Mouse (Mus musculus) midbrain, embryonic 15.5 days (tissue): ENCODE data around the gene Scgb3a1. TPM values are rescaled to one million over a fixed set of nuclear protein-coding genes. Genes with fewer than 3 reads are reported as not detected.

Source experiments
- ATAC-seq: fragments of 200-750 bp; cut with Nextera tagmentation; replicated peaks from 2 replicates; pipeline ENCODE4 v1.8.0; 2017; ENCODE audit warnings: moderate TSS enrichment
- H3K27ac ChIP-seq: fragments of 300-500 bp; sonication (generic); 2 replicates; pipeline ENCODE4 v1.5.1; 2015; ENCODE audit warnings: mild to moderate bottlenecking, inconsistent platforms
- H3K27me3 ChIP-seq: fragments of 300-500 bp; sonication (generic); replicated peaks from 2 replicates; pipeline ENCODE4 v1.6.1; 2015; ENCODE audit warnings: inconsistent platforms
- H3K36me3 ChIP-seq: fragments of 300-500 bp; sonication (generic); replicated peaks from 2 replicates; pipeline ENCODE4 v1.6.1; 2015; ENCODE audit warnings: inconsistent platforms
- H3K4me1 ChIP-seq: fragments of 300-500 bp; sonication (generic); 2 replicates; pipeline ENCODE4 v1.6.1; 2015; ENCODE audit warnings: inconsistent platforms
- H3K4me2 ChIP-seq: fragments of 300-500 bp; sonication (generic); 2 replicates; pipeline ENCODE4 v1.6.1; 2015; ENCODE audit warnings: inconsistent platforms, mild to moderate bottlenecking, moderate library complexity
- H3K4me3 ChIP-seq: fragments of 300-500 bp; sonication (generic); 2 replicates; pipeline ENCODE4 v1.5.1; 2015; ENCODE audit warnings: mild to moderate bottlenecking, inconsistent platforms
- H3K9ac ChIP-seq: fragments of 300-500 bp; sonication (generic); 2 replicates; pipeline ENCODE4 v1.6.1; 2015; ENCODE audit warnings: mild to moderate bottlenecking, inconsistent platforms
- H3K9me3 ChIP-seq: fragments of 300-500 bp; sonication (generic); 2 replicates; pipeline ENCODE4 v1.6.1; 2016; ENCODE audit warnings: inconsistent platforms
- WGBS: fragments of 180-500 bp; shearing (Covaris S2); methylation state at CpG from one replicate; pipeline ENCODE4 v1.1.7; 2015; ENCODE audit warnings: mixed read lengths; 5-methylcytosine and 5-hydroxymethylcytosine counted together
- polyA plus RNA-seq: library from polyadenylated mRNA; unstranded; fragments of >200 nt; fragmentation: Nextera tagmentation; extraction: Ambion mirVana; gene quantifications from 2 replicates; pipeline ENCODE4 v1.2.1, GENCODE M21; 2015

The Scgb3a1 gene
- polyA plus RNA-seq, 1 experiment from 2014 or later: not detected

DNA sequence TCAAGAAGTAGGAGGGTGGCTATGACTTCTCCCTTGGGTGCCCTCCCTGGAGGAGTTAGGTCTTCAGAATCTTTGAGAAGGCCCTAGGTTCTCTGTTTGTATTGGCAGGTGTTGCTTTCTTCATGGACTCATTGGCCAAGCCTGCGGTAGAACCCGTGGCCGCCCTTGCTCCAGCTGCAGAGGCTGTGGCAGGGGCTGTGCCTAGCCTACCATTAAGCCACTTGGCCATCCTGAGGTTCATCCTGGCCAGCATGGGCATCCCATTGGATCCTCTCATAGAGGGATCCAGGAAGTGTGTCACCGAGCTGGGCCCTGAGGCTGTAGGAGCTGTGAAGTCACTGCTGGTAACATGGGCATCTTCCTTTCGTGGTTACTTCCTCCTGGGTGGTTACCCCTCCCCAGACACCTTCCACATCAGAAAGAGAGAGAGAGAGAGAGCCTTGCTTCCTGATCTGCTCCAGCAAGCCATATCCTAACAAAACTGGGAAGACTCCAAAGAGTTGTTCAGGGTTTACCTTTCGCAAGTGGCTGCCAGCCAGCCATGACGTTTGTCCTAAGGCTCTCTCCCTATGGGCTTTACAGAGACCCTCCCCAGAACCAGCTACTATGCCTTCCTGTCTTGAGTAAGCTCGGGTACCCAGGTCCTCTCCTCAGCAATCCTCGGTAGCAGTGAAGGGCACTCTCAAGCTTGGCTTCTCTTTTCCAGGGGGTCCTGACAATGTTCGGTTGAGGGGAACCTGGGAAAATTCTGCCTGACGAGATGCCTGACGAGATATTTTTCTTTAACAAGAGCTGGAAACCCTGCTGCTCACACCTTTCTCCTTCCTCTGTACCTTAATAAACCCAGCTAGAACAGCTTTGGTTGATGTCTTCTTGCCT lies 1.1 kb downstream of the Scgb3a1 start:
- Histone ChIP-seq H3K9ac (no peak overlapping the region), H3K36me3 (no peaks in the 10 kb centered on the region; the same call in 1 of the 2 replicates), H3K4me1 (no peaks in the 10 kb centered on the region), H3K27ac (no peak overlapping the region), H3K4me3 (no peak overlapping the region), H3K9me3 (no peaks in the 10 kb centered on the region), H3K4me2 (no peak overlapping the region), H3K27me3 (no peaks in the 10 kb centered on the region)
- WGBS: 80% methylated on average over 12 of the region's 12 CpGs
- ATAC-seq: no peak

DNA sequence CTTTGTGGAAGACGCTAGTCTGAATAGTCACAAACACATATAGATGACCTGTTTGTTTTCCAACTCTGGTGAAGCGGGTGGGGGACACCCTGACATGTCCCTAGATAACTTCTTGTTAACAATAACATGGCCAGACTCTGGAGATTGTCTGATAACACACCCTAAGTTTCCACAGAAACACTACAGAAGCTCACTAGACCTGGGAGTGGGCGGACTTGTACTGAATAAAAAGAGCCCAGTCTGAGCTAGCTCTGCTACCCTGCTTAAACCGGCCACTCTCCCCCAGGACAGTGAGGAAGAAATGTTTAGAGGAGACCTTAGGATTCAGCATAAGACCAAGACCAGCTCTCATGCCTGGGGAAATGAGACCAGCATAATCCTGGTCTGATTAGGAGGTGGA lies 2.1 kb downstream of the Scgb3a1 start:
- 79% methylated on average over 4 of the region's 4 CpGs for WGBS
- no peaks in the 10 kb centered on the region for H3K4me1 ChIP-seq
- ATAC-seq: no peak

DNA sequence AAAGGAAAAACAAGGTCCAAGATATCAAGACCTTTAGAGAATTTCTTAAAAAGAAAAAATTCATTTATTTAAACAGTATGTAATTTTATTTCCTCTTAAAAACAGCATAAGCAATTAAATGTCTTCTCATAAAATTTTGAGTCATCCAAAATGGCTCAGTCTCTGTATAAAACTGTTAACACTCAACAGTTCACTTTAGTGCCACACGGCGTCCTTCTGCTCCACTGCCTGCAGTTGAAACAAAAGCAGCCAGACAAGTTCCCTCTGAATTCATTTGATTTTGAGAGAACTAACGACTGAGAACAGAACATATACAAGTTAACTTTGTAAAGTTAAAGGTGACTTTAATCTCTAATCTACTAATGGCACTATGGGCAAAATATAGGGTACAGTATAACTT lies 10.0 kb downstream of the Scgb3a1 start:
- no peaks in the 10 kb centered on the region for H3K9me3 ChIP-seq
- WGBS: 85% methylated on average over 3 of the region's 3 CpGs
- H3K27me3 ChIP-seq: no peaks in the 10 kb centered on the region
- no peak overlapping the region for H3K4me3 ChIP-seq
- no peaks in the 10 kb centered on the region for H3K4me1 ChIP-seq
- peaks cover 18% of the 10 kb centered on the region; the same call in 1 of the 2 replicates for H3K36me3 ChIP-seq
- no peak overlapping the region for H3K27ac ChIP-seq
- no peak overlapping the region for H3K9ac ChIP-seq
- H3K4me2 ChIP-seq: no peak overlapping the region
- ATAC-seq: no peak

More for the DNA sequence above, 2.1 kb downstream of the Scgb3a1 start:
- Histone ChIP-seq H3K9ac (no peak overlapping the region), H3K9me3 (no peaks in the 10 kb centered on the region), H3K4me2 (no peak overlapping the region), H3K27me3 (no peaks in the 10 kb centered on the region), H3K4me3 (no peak overlapping the region), H3K27ac (no peak overlapping the region), H3K36me3 (no peaks in the 10 kb centered on the region; the same call in 1 of the 2 replicates)

DNA sequence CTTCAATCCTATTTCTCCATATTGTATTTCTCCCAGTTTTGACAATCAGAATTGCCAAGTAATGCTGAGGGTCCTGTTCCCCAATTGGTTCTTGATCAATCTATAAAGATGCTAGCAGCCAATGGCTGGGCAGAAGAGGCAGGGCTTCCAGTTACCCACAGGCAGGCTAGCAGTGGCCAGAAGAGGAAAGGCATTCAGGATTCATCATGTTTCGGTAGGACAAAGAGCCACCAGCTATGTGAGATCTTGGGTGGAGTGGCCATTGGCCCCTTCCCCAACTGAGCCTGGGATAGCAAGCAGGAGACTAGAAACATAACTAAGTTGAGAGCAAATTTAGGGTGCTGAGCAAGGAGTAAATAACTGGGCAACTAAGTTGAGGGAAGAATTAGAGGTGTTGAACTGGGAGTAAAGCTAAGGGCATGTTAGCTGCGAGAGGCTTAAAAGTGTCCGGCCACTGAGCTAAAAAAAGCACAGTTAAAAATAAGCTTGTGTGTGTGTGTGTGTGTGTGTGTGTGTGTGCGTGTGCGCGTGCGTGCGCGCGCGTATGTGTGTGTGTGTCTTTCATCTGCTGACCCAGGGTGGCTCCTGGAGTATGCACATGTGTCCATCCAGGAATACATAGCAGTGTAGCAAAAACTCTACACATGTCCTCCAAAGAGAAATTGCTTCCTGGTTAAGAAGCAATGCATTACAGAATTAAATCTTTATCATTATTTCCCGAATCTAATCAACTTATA lies 21.0 kb downstream of the Scgb3a1 start:
- no peak for ATAC-seq
- Histone ChIP-seq H3K36me3 (peaks cover 29% of the 10 kb centered on the region), H3K9ac (no peak overlapping the region)

DNA sequence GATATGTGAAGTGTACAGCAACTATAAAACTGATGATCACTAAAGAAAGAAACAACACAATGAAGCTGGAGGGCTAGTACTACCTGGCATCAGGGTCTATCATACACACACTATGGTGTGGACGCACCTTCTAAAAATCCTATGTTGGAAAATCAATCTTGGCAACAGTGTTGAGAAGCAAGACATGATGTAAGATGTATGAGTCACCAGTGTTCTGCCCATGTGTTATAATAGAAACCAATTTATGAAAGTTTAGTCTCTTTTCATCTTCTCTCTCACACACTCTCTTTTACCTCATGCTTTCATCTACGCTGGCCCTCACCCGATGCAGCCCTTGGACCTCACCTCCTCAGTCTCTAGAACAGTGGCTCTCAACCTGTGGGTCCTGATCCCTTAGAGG lies 31.6 kb downstream of the Scgb3a1 start:
- no peak for ATAC-seq
- no peaks in the 10 kb centered on the region for H3K9me3 ChIP-seq
- no peak overlapping the region for H3K9ac ChIP-seq
- WGBS: 97% methylated on average over 3 of the region's 3 CpGs
- no peak overlapping the region for H3K4me3 ChIP-seq
- no peak overlapping the region for H3K27ac ChIP-seq
- H3K4me1 ChIP-seq: 0 out of 2 replicates have a peak, but pooled peaks cover 9% of the 10 kb centered on the region
- no peaks in the 10 kb centered on the region for H3K27me3 ChIP-seq
- H3K36me3 ChIP-seq: peaks cover 8% of the 10 kb centered on the region
- no peak overlapping the region for H3K4me2 ChIP-seq

More for the DNA sequence above, 21.0 kb downstream of the Scgb3a1 start:
- no peak overlapping the region for H3K27ac ChIP-seq
- H3K27me3 ChIP-seq: no peaks in the 10 kb centered on the region
- no peak overlapping the region for H3K4me3 ChIP-seq
- no peaks in the 10 kb centered on the region for H3K4me1 ChIP-seq
- no peaks in the 10 kb centered on the region for H3K9me3 ChIP-seq
- H3K4me2 ChIP-seq: no peak overlapping the region
- 95% methylated on average over 12 of the region's 12 CpGs for WGBS

DNA sequence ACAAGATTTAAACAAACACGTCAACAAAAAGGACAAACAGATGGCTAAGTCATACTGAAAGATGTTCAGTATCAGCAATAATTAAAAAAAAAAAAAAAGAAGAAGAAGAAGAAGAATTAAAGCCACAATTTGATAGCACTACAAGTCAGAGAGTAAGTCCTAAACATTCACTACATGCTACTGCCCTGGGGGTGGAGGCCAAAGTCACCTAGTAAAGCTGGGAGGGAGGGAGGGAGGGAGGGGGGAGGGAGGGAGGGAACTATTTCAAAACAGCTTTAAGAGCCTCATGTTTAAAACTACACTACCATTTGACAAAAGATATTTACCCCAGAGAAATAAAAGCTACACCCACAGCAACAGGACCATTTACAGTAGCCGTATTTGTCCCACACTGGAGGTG lies 32.3 kb downstream of the Scgb3a1 start:
- no peaks in the 10 kb centered on the region for H3K9me3 ChIP-seq
- ATAC-seq: no peak
- H3K27me3 ChIP-seq: no peaks in the 10 kb centered on the region
- no peak overlapping the region for H3K4me2 ChIP-seq
- H3K27ac ChIP-seq: no peak overlapping the region
- no peak overlapping the region for H3K9ac ChIP-seq
- H3K4me3 ChIP-seq: no peak overlapping the region
- H3K36me3 ChIP-seq: peaks cover 8% of the 10 kb centered on the region
- WGBS: 90% methylated on average over 2 of the region's 2 CpGs
- H3K4me1 ChIP-seq: 0 out of 2 replicates have a peak, but pooled peaks cover 3% of the 10 kb centered on the region

DNA sequence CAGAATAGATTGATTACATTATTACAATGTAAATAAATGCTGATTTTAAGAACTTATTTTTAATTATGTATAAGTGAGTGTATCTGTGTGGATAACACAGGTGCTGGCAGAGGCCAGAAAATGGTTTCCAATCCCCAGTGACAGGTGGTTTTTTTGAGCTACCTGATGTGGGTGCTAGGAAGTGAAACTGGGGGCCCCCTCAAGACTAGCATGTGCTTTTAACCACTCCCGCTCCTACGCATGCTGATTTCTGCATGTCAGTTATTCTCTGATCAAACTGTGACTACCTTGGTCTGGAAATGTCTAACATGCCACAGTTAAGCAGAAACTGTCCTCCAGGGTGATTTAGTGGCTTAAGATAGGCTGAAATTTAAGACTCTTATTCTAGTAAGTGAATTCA lies 33.1 kb downstream of the Scgb3a1 start:
- 92% methylated on average over 2 of the region's 2 CpGs for WGBS
- Histone ChIP-seq H3K9me3 (no peaks in the 10 kb centered on the region), H3K4me1 (0 out of 2 replicates have a peak, but pooled peaks cover 2% of the 10 kb centered on the region), H3K27ac (no peak overlapping the region), H3K27me3 (no peaks in the 10 kb centered on the region), H3K36me3 (peaks cover 13% of the 10 kb centered on the region), H3K9ac (no peak overlapping the region), H3K4me2 (no peak overlapping the region), H3K4me3 (no peak overlapping the region)
- ATAC-seq: no peak

DNA sequence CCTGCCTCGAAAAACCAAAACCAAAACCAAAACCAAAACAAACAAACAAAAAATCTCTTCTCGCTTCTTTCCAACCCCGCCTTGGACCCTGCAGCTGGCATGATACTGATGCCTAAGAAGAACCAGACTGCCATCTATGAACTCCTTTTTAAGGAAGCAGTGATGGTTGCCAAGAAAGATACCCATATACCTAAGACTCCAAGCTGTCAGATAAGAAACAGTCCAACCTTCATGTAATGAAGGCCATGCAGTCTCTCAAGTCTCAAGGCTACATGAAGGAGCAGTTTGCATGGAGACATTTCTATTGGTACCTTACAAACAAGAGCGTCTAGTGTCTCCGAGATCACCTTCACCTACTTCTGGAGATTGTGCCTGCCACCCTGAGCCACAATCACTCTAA lies 34.4 kb downstream of the Scgb3a1 start:
- ATAC-seq: no peak
- Histone ChIP-seq H3K27me3 (no peaks in the 10 kb centered on the region), H3K9ac (no peak overlapping the region), H3K4me3 (no peak overlapping the region), H3K9me3 (no peaks in the 10 kb centered on the region), H3K27ac (no peak overlapping the region), H3K4me2 (no peak overlapping the region), H3K36me3 (peaks cover 23% of the 10 kb centered on the region), H3K4me1 (0 out of 2 replicates have a peak, but pooled peaks cover 2% of the 10 kb centered on the region)
- 98% methylated on average over 5 of the region's 5 CpGs for WGBS

DNA sequence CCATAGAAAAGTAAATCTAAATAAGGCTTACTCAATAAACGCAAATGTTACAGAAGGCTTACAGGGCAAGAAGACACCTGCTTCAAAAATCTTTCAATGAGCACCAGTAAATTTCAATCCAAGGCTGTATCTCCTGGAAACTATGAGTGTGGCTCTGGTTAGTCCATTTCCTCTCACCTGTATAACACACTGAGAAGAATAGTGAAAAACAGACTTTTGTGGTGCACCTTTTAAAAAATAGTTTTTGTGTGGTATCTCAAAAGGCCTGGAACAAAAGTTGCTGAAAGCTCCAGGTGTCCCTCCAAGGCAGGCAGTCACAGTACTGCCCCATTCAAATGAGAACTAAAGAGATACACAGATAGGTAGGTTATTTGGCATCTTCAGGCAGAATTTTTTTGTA lies 35.7 kb downstream of the Scgb3a1 start:
- ATAC-seq: no peak
- Histone ChIP-seq H3K27ac (no peak overlapping the region), H3K4me1 (0 out of 2 replicates have a peak, but pooled peaks cover 2% of the 10 kb centered on the region), H3K4me2 (no peak overlapping the region), H3K9me3 (no peaks in the 10 kb centered on the region), H3K27me3 (no peaks in the 10 kb centered on the region), H3K36me3 (peaks cover 23% of the 10 kb centered on the region), H3K9ac (no peak overlapping the region), H3K4me3 (no peak overlapping the region)
- 93% methylated on average over 1 of the region's 1 CpGs for WGBS

DNA sequence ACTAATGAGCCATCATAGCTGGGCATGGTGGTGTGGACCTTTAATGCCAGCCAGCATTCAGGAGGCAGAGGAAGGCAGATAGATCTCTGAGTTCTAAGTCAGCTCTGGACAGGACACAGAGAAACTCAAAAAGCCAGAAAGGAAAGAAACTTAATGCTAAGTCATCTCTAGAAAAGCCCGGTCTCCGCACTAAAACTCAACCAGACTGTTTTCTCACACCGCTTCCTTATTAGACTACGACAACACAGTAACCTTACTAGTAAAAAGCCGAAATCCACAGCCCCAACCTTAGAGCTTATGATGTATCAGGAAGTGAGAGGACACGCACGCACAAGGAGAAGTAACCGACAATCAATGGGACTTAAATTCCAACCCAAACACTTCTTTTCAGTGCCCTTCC lies 38.6 kb downstream of the Scgb3a1 start:
- Histone ChIP-seq H3K27me3 (no peaks in the 10 kb centered on the region), H3K4me1 (0 out of 2 replicates have a peak, but pooled peaks cover 3% of the 10 kb centered on the region), H3K9me3 (no peaks in the 10 kb centered on the region), H3K9ac (no peak overlapping the region), H3K4me3 (no peak overlapping the region), H3K27ac (no peak overlapping the region), H3K4me2 (no peak overlapping the region), H3K36me3 (peaks cover 23% of the 10 kb centered on the region)
- 97% methylated on average over 8 of the region's 8 CpGs for WGBS
- ATAC-seq: no peak

DNA sequence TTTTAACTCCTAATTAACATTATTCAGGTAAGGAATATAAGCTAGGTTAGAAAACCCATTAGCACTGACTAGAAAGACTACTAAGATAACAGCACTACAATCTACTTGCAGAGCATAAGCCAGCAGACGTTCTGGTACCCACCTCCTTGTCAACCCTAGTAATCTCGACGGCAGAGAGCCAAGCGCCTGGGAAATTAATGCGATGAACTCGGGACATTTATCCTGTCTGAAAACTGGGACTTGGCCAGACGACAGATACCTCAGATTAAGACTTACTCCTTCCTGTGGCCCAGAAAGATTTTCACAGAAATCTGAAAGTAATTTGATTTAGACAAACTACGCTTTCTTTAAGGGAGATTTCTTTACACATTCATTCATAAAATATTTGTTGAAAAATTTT lies 41.4 kb downstream of the Scgb3a1 start:
- 83% methylated on average over 8 of the region's 8 CpGs for WGBS
- H3K9me3 ChIP-seq: no peaks in the 10 kb centered on the region
- H3K4me2 ChIP-seq: no peak overlapping the region
- no peak for ATAC-seq
- no peaks in the 10 kb centered on the region for H3K27me3 ChIP-seq
- H3K27ac ChIP-seq: no peak overlapping the region
- H3K4me1 ChIP-seq: peaks cover 18% of the 10 kb centered on the region
- H3K4me3 ChIP-seq: no peak overlapping the region
- no peak overlapping the region for H3K9ac ChIP-seq
- peaks cover 17% of the 10 kb centered on the region for H3K36me3 ChIP-seq

DNA sequence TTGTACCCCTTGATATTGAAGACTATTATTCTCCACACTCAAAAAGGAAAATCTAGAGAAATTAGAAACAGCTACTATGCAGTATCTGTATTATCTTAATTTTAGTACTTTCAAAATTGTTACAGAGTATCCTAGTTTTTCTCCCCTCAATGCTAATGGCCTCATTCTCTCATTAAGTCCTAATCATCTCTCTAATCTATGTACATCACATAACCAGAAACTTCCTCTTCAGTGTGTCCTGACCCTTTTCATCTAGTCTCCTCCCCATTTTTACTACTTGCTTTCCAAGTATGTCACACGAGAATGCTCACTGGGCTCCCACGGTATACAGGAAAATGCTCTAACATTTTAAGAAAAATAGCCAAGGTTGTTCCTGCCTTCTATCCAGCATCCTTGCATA lies 44.4 kb downstream of the Scgb3a1 start:
- Histone ChIP-seq H3K4me1 (peaks cover 33% of the 10 kb centered on the region), H3K9me3 (no peaks in the 10 kb centered on the region), H3K27ac (no peak overlapping the region), H3K9ac (no peak overlapping the region), H3K36me3 (peaks cover 3% of the 10 kb centered on the region; the same call in 1 of the 2 replicates), H3K27me3 (no peaks in the 10 kb centered on the region), H3K4me3 (no peak overlapping the region), H3K4me2 (no peak overlapping the region)
- 88% methylated on average over 2 of the region's 2 CpGs for WGBS
- ATAC-seq: no peak
